Mouse (Mus musculus) forebrain, postnatal 0 days (tissue): ENCODE measurements around the gene Cyb5r4. TPM values are rescaled to one million over a fixed set of nuclear protein-coding genes. Genes with fewer than 3 reads are reported as not detected.

Experiments used
- ATAC-seq: fragments of 200-750 bp; cut with Nextera tagmentation; 2 replicates; pipeline ENCODE4 v1.8.0; 2017; ENCODE audit warnings: mild to moderate bottlenecking, moderate library complexity
- DNase-seq: peaks from one replicate; pipeline ENCODE4 v3.0.0-alpha.2; 2015
- H3K27ac ChIP-seq: fragments of 300-500 bp; sonication (generic); 2 replicates; pipeline ENCODE4 v1.5.1; 2014; ENCODE audit warnings: low read depth, mild to moderate bottlenecking, antibody characterized with exemption, low read length, moderate library complexity, mixed read lengths
- H3K27me3 ChIP-seq: fragments of 300-500 bp; sonication (generic); 2 replicates; pipeline ENCODE4 v1.6.1; 2014; ENCODE audit warnings: mild to moderate bottlenecking, low read length, mixed read lengths; ENCODE audit not compliant: insufficient read depth
- H3K36me3 ChIP-seq: fragments of 300-500 bp; sonication (generic); 2 replicates; pipeline ENCODE4 v1.6.1; 2014; ENCODE audit warnings: mild to moderate bottlenecking, moderate library complexity; ENCODE audit not compliant: insufficient read depth
- H3K4me1 ChIP-seq: fragments of 300-500 bp; sonication (generic); 2 replicates; pipeline ENCODE4 v1.6.1; 2014; ENCODE audit warnings: antibody characterized with exemption; ENCODE audit not compliant: insufficient read depth
- H3K4me2 ChIP-seq: fragments of 300-500 bp; sonication (generic); 2 replicates; pipeline ENCODE4 v1.6.1; 2014; ENCODE audit warnings: low read depth, mild to moderate bottlenecking, moderate library complexity
- H3K4me3 ChIP-seq: fragments of 300-500 bp; sonication (generic); 2 replicates; pipeline ENCODE4 v1.5.1; 2014; ENCODE audit warnings: low read depth, low read length, mixed read lengths
- H3K9ac ChIP-seq: fragments of 300-500 bp; sonication (generic); 2 replicates; pipeline ENCODE4 v1.6.1; 2014; ENCODE audit warnings: mild to moderate bottlenecking
- H3K9me3 ChIP-seq: fragments of 300-500 bp; sonication (generic); 2 replicates; pipeline ENCODE4 v1.6.1; 2016; ENCODE audit warnings: low read length
- CTCF ChIP-seq: sonication (generic); IDR thresholded peaks from 2 replicates; pipeline ENCODE4 v1.5.1; 2016; ENCODE audit warnings: antibody characterized with exemption, control low read depth, low read depth
- WGBS: fragments of 180-500 bp; shearing (Covaris S2); extraction: QIAGEN DNeasy Blood & Tissue Kit; methylation state at CpG from one replicate; pipeline ENCODE4 v1.1.7; 2014; 5-methylcytosine and 5-hydroxymethylcytosine counted together
- polyA plus RNA-seq: library from polyadenylated mRNA; unstranded; fragments of >200 nt; fragmentation: Nextera tagmentation; extraction: Ambion mirVana; gene quantifications from 2 replicates; pipeline ENCODE4 v1.2.1, GENCODE M21; 2015
- total RNA-seq: library from RNA; depleted of rRNA; stranded (reverse); fragments of >200 nt; gene quantifications from 2 replicates; pipeline ENCODE4 v1.2.3, GENCODE M21; 2014

The Cyb5r4 gene
- total and polyA plus RNA-seq, 2 experiments from 2014 or later: 37.5 to 37.6 TPM

DNA sequence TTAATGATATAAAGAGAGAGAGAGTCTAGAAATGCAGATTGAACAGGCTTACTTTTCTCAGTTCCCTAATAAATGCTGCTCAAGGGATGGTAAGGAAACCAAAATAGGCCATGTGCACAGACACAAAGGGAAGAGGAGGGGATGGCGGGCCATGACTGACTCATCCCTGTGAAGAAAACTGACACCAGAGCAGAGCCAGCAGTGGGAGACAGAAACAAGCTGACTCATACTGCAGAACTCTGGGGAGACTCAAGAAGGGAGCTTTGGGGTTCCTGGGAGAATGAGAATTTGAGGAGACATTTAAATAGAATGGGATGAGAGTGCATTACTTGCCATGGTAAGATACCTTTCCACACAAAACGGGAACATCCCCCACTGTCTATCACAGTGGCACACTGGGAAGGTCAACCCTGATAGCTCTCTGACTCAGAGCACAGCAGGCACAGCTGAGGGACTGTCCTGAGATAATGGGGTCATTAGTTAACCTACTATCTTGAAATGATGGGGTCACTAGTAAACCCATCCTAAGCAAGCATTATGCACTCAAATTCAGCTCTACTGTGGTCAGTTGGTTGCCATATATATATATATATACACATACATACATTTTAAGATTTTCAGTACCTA is 21.7 kb upstream of the Cyb5r4 start:
- Histone ChIP-seq H3K9ac (no peak overlapping the region), H3K4me3 (no peak overlapping the region), H3K36me3 (no peaks in the 10 kb centered on the region), H3K4me2 (no peak overlapping the region), H3K9me3 (no peaks in the 10 kb centered on the region), H3K27ac (no peak overlapping the region), H3K4me1 (no peaks in the 10 kb centered on the region), H3K27me3 (no peaks in the 10 kb centered on the region)
- DNase-seq (no peak), ATAC-seq (no peak)
- WGBS: 72% methylated on average over 2 of the region's 2 CpGs
- no peak for TF ChIP-seq CTCF

GRCm38 (mm10) chr9:87004701-87005434 is 16.9 kb upstream of the Cyb5r4 start:
- no peak for ATAC-seq
- WGBS: 76% methylated on average over 6 of the region's 6 CpGs

DNA sequence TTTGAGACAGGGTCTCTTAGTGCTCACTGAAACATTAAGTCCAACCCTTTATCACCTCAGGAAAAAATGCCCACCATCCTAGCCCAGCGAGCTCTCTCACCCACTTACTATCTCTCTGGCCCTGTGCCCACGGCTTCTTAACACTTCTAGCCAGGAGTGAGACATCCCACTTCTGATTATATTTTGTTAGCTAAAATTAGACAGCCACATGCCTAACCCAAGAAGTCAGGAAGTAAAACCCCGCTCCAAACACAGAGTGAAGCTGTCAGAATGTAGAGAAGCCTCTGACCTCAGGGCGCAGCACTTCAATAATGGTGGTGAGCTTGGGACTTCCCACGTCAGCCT is 16.4 kb upstream of the Cyb5r4 start:
- Histone ChIP-seq H3K9me3 (no peaks in the 10 kb centered on the region), H3K4me2 (no peak overlapping the region), H3K36me3 (no peaks in the 10 kb centered on the region), H3K9ac (no peak overlapping the region), H3K4me3 (no peak overlapping the region), H3K27ac (no peak overlapping the region), H3K4me1 (no peaks in the 10 kb centered on the region), H3K27me3 (no peaks in the 10 kb centered on the region)
- ATAC-seq (no peak), DNase-seq (no peak)
- WGBS: 62% methylated on average over 5 of the region's 5 CpGs
- no peak for TF ChIP-seq CTCF

More at GRCm38 (mm10) chr9:87004701-87005434, 16.9 kb upstream of the Cyb5r4 start:
- Histone ChIP-seq H3K9ac (no peak overlapping the region), H3K9me3 (no peaks in the 10 kb centered on the region), H3K4me3 (no peak overlapping the region), H3K4me2 (no peak overlapping the region), H3K27ac (no peak overlapping the region), H3K36me3 (no peaks in the 10 kb centered on the region), H3K27me3 (no peaks in the 10 kb centered on the region), H3K4me1 (no peaks in the 10 kb centered on the region)
- no peak for DNase-seq
- no peak for TF ChIP-seq CTCF

DNA sequence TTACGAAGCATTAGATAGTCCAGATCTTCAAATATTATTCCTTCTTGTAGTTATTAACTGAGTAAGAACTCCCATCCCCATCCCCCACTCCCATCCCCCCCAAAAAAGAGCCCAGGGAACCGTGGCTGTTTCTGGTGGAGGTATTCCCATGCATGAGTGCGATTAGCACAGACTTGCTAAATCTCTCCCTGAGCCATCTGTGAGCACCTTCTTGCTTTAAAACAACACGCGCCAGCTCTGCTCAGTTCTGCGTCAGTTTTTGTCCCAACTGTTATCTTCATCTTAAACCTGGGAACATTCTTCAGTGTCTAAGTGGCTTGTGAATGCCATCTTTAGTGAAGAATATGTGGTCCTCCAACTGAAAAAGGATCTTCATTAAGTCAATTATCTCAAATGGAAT is 13.3 kb upstream of the Cyb5r4 start:
- Histone ChIP-seq H3K4me2 (no peak overlapping the region), H3K4me3 (no peak overlapping the region), H3K27me3 (no peaks in the 10 kb centered on the region), H3K9ac (no peak overlapping the region), H3K36me3 (no peaks in the 10 kb centered on the region), H3K4me1 (no peaks in the 10 kb centered on the region), H3K9me3 (no peaks in the 10 kb centered on the region), H3K27ac (no peak overlapping the region)
- WGBS: 43% methylated on average over 6 of the region's 6 CpGs
- peak; percentile 42; the same call in 1 of the 2 replicates for ATAC-seq
- peak; percentile 46 for DNase-seq
- no peak for TF ChIP-seq CTCF

DNA sequence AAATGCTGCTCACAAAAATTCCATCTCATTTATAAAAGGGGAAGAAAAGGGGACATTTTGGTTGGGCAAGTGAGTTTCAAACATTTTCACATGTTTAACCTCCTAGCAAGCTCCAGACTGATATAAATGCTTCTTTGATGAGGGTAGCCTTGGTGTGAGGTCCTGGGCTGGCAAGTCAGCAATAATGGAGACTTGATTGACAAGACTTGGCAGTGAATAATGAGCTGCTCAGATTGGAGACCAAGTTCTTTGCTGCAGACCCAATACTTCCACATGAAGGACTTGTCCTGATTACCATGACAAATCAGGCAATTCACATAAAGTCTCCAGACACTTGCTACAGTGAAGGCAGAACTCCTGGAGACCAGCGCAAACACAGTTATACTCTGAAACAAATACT is 12.9 kb upstream of the Cyb5r4 start:
- Histone ChIP-seq H3K27ac (no peak overlapping the region), H3K4me2 (no peak overlapping the region), H3K9me3 (no peaks in the 10 kb centered on the region), H3K4me3 (no peak overlapping the region), H3K27me3 (no peaks in the 10 kb centered on the region), H3K36me3 (no peaks in the 10 kb centered on the region), H3K9ac (no peak overlapping the region), H3K4me1 (no peaks in the 10 kb centered on the region)
- peak; percentile 19 for DNase-seq
- 39% methylated on average over 1 of the region's 1 CpGs for WGBS
- ATAC-seq: peak; percentile 72
- no peak for TF ChIP-seq CTCF

GRCm38 (mm10) chr9:87015288-87015937 is 6.4 kb upstream of the Cyb5r4 start, which contains the start of gene Ripply2:
Gene Ripply2 (plus strand): TSS chr9:87015537.
- no peaks in the 10 kb centered on the region for H3K27me3 ChIP-seq
- peak within 1 kb of the TSS; percentile 65 for H3K9ac ChIP-seq
- peak within 1 kb of the TSS; percentile 46; the same call in 1 of the 2 replicates for H3K27ac ChIP-seq
- H3K4me3 ChIP-seq: peak within 1 kb of the TSS; percentile 64
- peaks cover 9% of the 10 kb centered on the region; the same call in 1 of the 2 replicates for H3K4me1 ChIP-seq
- no peaks in the 10 kb centered on the region for H3K9me3 ChIP-seq
- 3% methylated on average over 69 of the region's 71 CpGs for WGBS
- no peak for TF ChIP-seq CTCF
- H3K36me3 ChIP-seq: no peaks in the 10 kb centered on the region
- DNase-seq (peak; percentile 61), ATAC-seq (peak; percentile 80)
- peak within 1 kb of the TSS; percentile 85 for H3K4me2 ChIP-seq

GRCm38 (mm10) chr9:87015938-87016294 is 5.9 kb upstream of the Cyb5r4 start:
- Histone ChIP-seq H3K36me3 (no peaks in the 10 kb centered on the region), H3K9ac (peak overlapping the region; percentile 65), H3K4me2 (peak overlapping the region; percentile 85), H3K27me3 (no peaks in the 10 kb centered on the region), H3K9me3 (no peaks in the 10 kb centered on the region), H3K4me3 (peak overlapping the region; percentile 64), H3K27ac (no peak overlapping the region), H3K4me1 (peaks cover 9% of the 10 kb centered on the region; the same call in 1 of the 2 replicates)
- no peak for TF ChIP-seq CTCF
- DNase-seq (no peak), ATAC-seq (peak; percentile 69)
- WGBS: 9% methylated on average over 10 of the region's 10 CpGs
